ENCODE assay signal across 8 mouse cellular contexts in genomic region chr1:36067611-36068010, GRCm38 (mm10). TPM values are rescaled to one million over a fixed set of nuclear protein-coding genes. Genes with fewer than 3 reads are reported as not detected.
DNase-seq lines count a peak whose midpoint lies in the region; ATAC-seq and TF ChIP-seq lines count a peak whose summit lies in the region.

No protein-coding gene starts in this region.

- H3K27me3 ChIP-seq in embryonic facial prominence, embryonic 14.5 days (replicated peaks; ENCODE audit: control insufficient read depth, insufficient read depth, low read length), result no peaks in the 10 kb centered on the region
- H3K27me3 ChIP-seq in intestine, embryonic 16.5 days (replicated peaks; ENCODE audit: control insufficient read depth, insufficient read depth, low read length), result no peaks in the 10 kb centered on the region
- no peaks in the 10 kb centered on the region for H3K27me3 ChIP-seq in neural tube, embryonic 13.5 days

- WGBS in lung, adult 2 months, result 38% methylated on average over 12 of the region's 12 CpGs
- 25% methylated on average over 12 of the region's 12 CpGs for whole genome bisulfite sequencing in embryonic facial prominence, embryonic 14.5 days
- WGBS in intestine, embryonic 16.5 days, result 26% methylated on average over 12 of the region's 12 CpGs
- 16% methylated on average over 12 of the region's 12 CpGs for WGBS in neural tube, embryonic 13.5 days

- peak overlapping the region; percentile 61 for H3K4me3 ChIP-seq in lung, adult 2 months (replicated peaks; ENCODE audit: extremely low read depth, low read depth, low read length)
- H3K4me3 ChIP-seq in embryonic facial prominence, embryonic 14.5 days (ENCODE audit: low read depth, low read length), result peak overlapping the region; percentile 89
- peak overlapping the region; percentile 80 for H3K4me3 ChIP-seq in intestine, embryonic 16.5 days (ENCODE audit: low read length)
- H3K4me3 ChIP-seq in neural tube, embryonic 13.5 days, result peak overlapping the region; percentile 91

- TF ChIP-seq POLR2A in lung, adult 2 months (IDR thresholded peaks at IDR 0.05; ENCODE audit: borderline replicate concordance, extremely low read depth, low read depth, low read length), result no peak

- no peak overlapping the region for H3K27ac ChIP-seq in embryonic facial prominence, embryonic 14.5 days (replicated peaks; ENCODE audit: low read depth, low read length)
- H3K27ac ChIP-seq in intestine, embryonic 16.5 days (ENCODE audit: low read length), result no peak overlapping the region
- peak overlapping the region; percentile 89; the same call in 1 of the 2 replicates for H3K27ac ChIP-seq in neural tube, embryonic 13.5 days (replicated peaks)

- H3K4me2 ChIP-seq in embryonic facial prominence, embryonic 14.5 days (ENCODE audit: low read depth, low read length), result peak overlapping the region; percentile 97
- peak overlapping the region; percentile 87 for H3K4me2 ChIP-seq in intestine, embryonic 16.5 days (ENCODE audit: low read depth, low read length)
- H3K4me2 ChIP-seq in neural tube, embryonic 13.5 days, result peak overlapping the region; percentile 98

- 0 out of 2 replicates have a peak, but pooled peaks cover 4% of the 10 kb centered on the region for H3K36me3 ChIP-seq in embryonic facial prominence, embryonic 14.5 days (ENCODE audit: control insufficient read depth, insufficient read depth, low read length)
- no peaks in the 10 kb centered on the region for H3K36me3 ChIP-seq in intestine, embryonic 16.5 days (ENCODE audit: control insufficient read depth, insufficient read depth, low read length)
- no peaks in the 10 kb centered on the region for H3K36me3 ChIP-seq in neural tube, embryonic 13.5 days

- TF ChIP-seq CTCF in lung, adult 2 months (IDR thresholded peaks at IDR 0.05; ENCODE audit: insufficient read depth, low read length), result no peak

- no peaks in the 10 kb centered on the region for H3K9me3 ChIP-seq in embryonic facial prominence, embryonic 14.5 days (ENCODE audit: control insufficient read depth, low read length)
- H3K9me3 ChIP-seq in intestine, embryonic 16.5 days (ENCODE audit: control insufficient read depth, low read length), result no peaks in the 10 kb centered on the region
- no peaks in the 10 kb centered on the region for H3K9me3 ChIP-seq in neural tube, embryonic 13.5 days

- H3K9ac ChIP-seq in embryonic facial prominence, embryonic 14.5 days (ENCODE audit: low read depth, low read length), result peak overlapping the region; percentile 82
- peak overlapping the region; percentile 72 for H3K9ac ChIP-seq in intestine, embryonic 16.5 days (ENCODE audit: low read depth, low read length)
- H3K9ac ChIP-seq in neural tube, embryonic 13.5 days, result peak overlapping the region; percentile 92

- H3K4me1 ChIP-seq in lung, adult 2 months (ENCODE audit: control insufficient read depth, insufficient read depth, low read length), result peaks cover 24% of the 10 kb centered on the region
- H3K4me1 ChIP-seq in embryonic facial prominence, embryonic 14.5 days (ENCODE audit: control insufficient read depth, insufficient read depth, low read length), result peaks cover 56% of the 10 kb centered on the region
- peaks cover 53% of the 10 kb centered on the region for H3K4me1 ChIP-seq in intestine, embryonic 16.5 days (ENCODE audit: control insufficient read depth, insufficient read depth, low read length)
- H3K4me1 ChIP-seq in neural tube, embryonic 13.5 days (replicated peaks), result peaks cover 67% of the 10 kb centered on the region

- ATAC-seq in embryonic facial prominence, embryonic 14.5 days (ENCODE audit: low read depth), result no peak
- ATAC-seq in intestine, embryonic 16.5 days, result peak; percentile 0; the same call in 1 of the 2 replicates
- ATAC-seq in neural tube, embryonic 13.5 days (ENCODE audit: low read depth), result 0 out of 2 replicates have a peak, but pooled peaks have one; percentile 0

- no peak for DNase-seq in lung, adult 2 months
- DNase-seq in lung, adult 18-20 months, result no peak
- no peak for DNase-seq in embryonic facial prominence, embryonic 14.5 days (ENCODE audit: low spot score)
- no peak for DNase-seq in MN1 (ENCODE audit: low spot score)
- no peak for DNase-seq in retina, embryonic 14.5 days (ENCODE audit: low spot score)
- no peak for DNase-seq in layer of hippocampus, adult 9-11 months

RNA-seq across cellular contexts. Expression of gene Hs6st1, which starts 0.6 kb away (rescaled TPM):
- 33.8 and 35.0 TPM in 2 replicates for polyA plus RNA-seq in lung, adult 2 months (2012; rRNA removed)
- 10.1 and 11.5 TPM in 2 replicates for polyA plus RNA-seq in embryonic facial prominence, embryonic 14.5 days (2014; fragmentation: Nextera tagmentation; extraction: Ambion mirVana)
- 3.7 and 4.3 TPM in 2 replicates for polyA plus RNA-seq in intestine, embryonic 16.5 days (2015; fragmentation: Nextera tagmentation; extraction: Ambion mirVana)
- polyA plus RNA-seq in neural tube, embryonic 13.5 days (2015; fragmentation: Nextera tagmentation; extraction: Ambion mirVana), result 12.0 and 16.9 TPM in 2 replicates
